ENCODE assay signal across 13 mouse cellular contexts in genomic region chr2:20293336-20293735, GRCm38 (mm10).
DNase-seq lines count a peak whose midpoint lies in the region; ATAC-seq lines count a peak whose summit lies in the region.
"Had no signal": no experiment of that assay in that cellular context is flagged by ENCODE, and none has a peak within 500 bp of the region (broad histone marks: within the 10 kb centered on the region; RNA-seq: fewer than 3 reads in every experiment).

No protein-coding gene starts in this region.

- H3K9ac ChIP-seq in hindbrain, embryonic 14.5 days, result no peak overlapping the region
- H3K9ac ChIP-seq: heart, embryonic 13.5 days; kidney, embryonic 15.5 days; liver, embryonic 13.5 days had no signal

- DNase-seq in cerebellum, postnatal 25 days, result peak; percentile 66 to 75
- no peak for DNase-seq in cerebellum, adult 11 months
- DNase-seq in forelimb bud, embryonic 11.5 days (ENCODE audit: low read depth, low spot score), result peak; percentile 17
- peak; percentile 17 to 36 for DNase-seq in layer of hippocampus, postnatal 10 days (ENCODE audit: low spot score in 2 of 2)
- DNase-seq in right cerebral cortex, adult 2 months (ENCODE audit: low spot score in 2 of 2), result peak; percentile 83 to 89
- no peak for DNase-seq in liver
- DNase-seq in hindbrain, embryonic 14.5 days (ENCODE audit: low spot score), result no peak
- DNase-seq: liver, embryonic 13.5 days; lung, postnatal 4 days had no signal

- no peaks in the 10 kb centered on the region for H3K4me1 ChIP-seq in hindbrain, embryonic 14.5 days (replicated peaks; ENCODE audit: control insufficient read depth, insufficient read depth, low read length)
- H3K4me1 ChIP-seq: heart, embryonic 13.5 days; liver, embryonic 13.5 days had no signal

- no peaks in the 10 kb centered on the region for H3K36me3 ChIP-seq in hindbrain, embryonic 14.5 days (replicated peaks; ENCODE audit: control insufficient read depth, insufficient read depth)
- H3K36me3 ChIP-seq: heart, embryonic 13.5 days; kidney, embryonic 15.5 days; liver, embryonic 13.5 days had no signal

- WGBS in hindbrain, embryonic 14.5 days, result 84% methylated on average over 8 of the region's 8 CpGs

- no peak overlapping the region for H3K27ac ChIP-seq in hindbrain, embryonic 14.5 days
- H3K27ac ChIP-seq: heart, embryonic 13.5 days; kidney, embryonic 15.5 days; liver, embryonic 13.5 days had no signal

- no peak overlapping the region for H3K4me2 ChIP-seq in hindbrain, embryonic 14.5 days (replicated peaks)
- H3K4me2 ChIP-seq: heart, embryonic 13.5 days; kidney, embryonic 15.5 days; liver, embryonic 13.5 days had no signal

- H3K4me3 ChIP-seq in hindbrain, embryonic 14.5 days (replicated peaks; ENCODE audit: low read length), result no peak overlapping the region
- H3K4me3 ChIP-seq: heart, embryonic 13.5 days; kidney, embryonic 15.5 days; liver, embryonic 13.5 days had no signal

- H3K27me3 ChIP-seq in hindbrain, embryonic 14.5 days (ENCODE audit: control insufficient read depth, insufficient read depth, low read length), result no peaks in the 10 kb centered on the region
- H3K27me3 ChIP-seq: heart, embryonic 13.5 days; kidney, embryonic 15.5 days; liver, embryonic 13.5 days had no signal

- ATAC-seq in megakaryocyte progenitor cell, adult 5-6 weeks (replicated peaks; ENCODE audit: poor library complexity), result no peak
- no peak for ATAC-seq in hindbrain, embryonic 14.5 days (ENCODE audit: low FRiP score)
- ATAC-seq: hindbrain, embryonic 16.5 days had no signal

- H3K9me3 ChIP-seq in hindbrain, embryonic 14.5 days (ENCODE audit: control insufficient read depth, low read length), result no peaks in the 10 kb centered on the region
- H3K9me3 ChIP-seq: heart, embryonic 13.5 days; kidney, embryonic 15.5 days; liver, embryonic 13.5 days had no signal

Comparison
In these comparisons a context has a peak if more than half of its experiments do, and no peak if none do; other contexts are left out.
1. DNase-seq: peak in cerebellum, postnatal 25 days (2 of 2), forelimb bud, embryonic 11.5 days (single experiment), layer of hippocampus, postnatal 10 days (2 of 2) and right cerebral cortex, adult 2 months (2 of 2); none in cerebellum, adult 11 months (single experiment), liver (single experiment) and hindbrain, embryonic 14.5 days (single experiment).